Mouse (Mus musculus) limb, embryonic 11.5 days (tissue): ENCODE data around the gene Ackr4. TPM values are rescaled to one million over a fixed set of nuclear protein-coding genes. Genes with fewer than 3 reads are reported as not detected.

Source experiments
- ATAC-seq: fragments of 200-750 bp; cut with Nextera tagmentation; 2 replicates; pipeline ENCODE4 v1.8.0; 2017; ENCODE audit warnings: low read depth; ENCODE audit not compliant: insufficient number of reproducible peaks, low FRiP score, low TSS enrichment
- DNase-seq: peaks from one replicate; pipeline ENCODE4 v3.0.0-alpha.2; 2015; ENCODE audit warnings: low spot score
- H3K27ac ChIP-seq: fragments of 300-500 bp; sonication (generic); replicated peaks from 2 replicates; pipeline ENCODE4 v1.5.1; 2014; ENCODE audit warnings: low read depth, mild to moderate bottlenecking, low read length
- H3K27me3 ChIP-seq: fragments of 300-500 bp; sonication (generic); 2 replicates; pipeline ENCODE4 v1.6.1; 2014; ENCODE audit warnings: mild to moderate bottlenecking, low read length, mixed read lengths; ENCODE audit not compliant: control insufficient read depth, insufficient read depth
- H3K36me3 ChIP-seq: fragments of 300-500 bp; sonication (generic); 2 replicates; pipeline ENCODE4 v1.6.1; 2014; ENCODE audit warnings: mild to moderate bottlenecking, low read length, moderate library complexity, mixed read lengths; ENCODE audit not compliant: control insufficient read depth, insufficient read depth
- H3K4me1 ChIP-seq: fragments of 300-500 bp; sonication (generic); 2 replicates; pipeline ENCODE4 v1.6.1; 2014; ENCODE audit warnings: low read length, mixed read lengths; ENCODE audit not compliant: control insufficient read depth, insufficient read depth
- H3K4me2 ChIP-seq: fragments of 300-500 bp; sonication (generic); 2 replicates; pipeline ENCODE4 v1.6.1; 2014; ENCODE audit warnings: low read depth, mild to moderate bottlenecking, moderate library complexity; ENCODE audit not compliant: severe bottlenecking
- H3K4me3 ChIP-seq: fragments of 300-500 bp; sonication (generic); 2 replicates; pipeline ENCODE4 v1.5.1; 2014; ENCODE audit warnings: low read depth, low read length
- H3K9ac ChIP-seq: fragments of 300-500 bp; sonication (generic); 2 replicates; pipeline ENCODE4 v1.6.1; 2014; ENCODE audit warnings: mild to moderate bottlenecking, low read length
- H3K9me3 ChIP-seq: fragments of 300-500 bp; sonication (generic); 2 replicates; pipeline ENCODE4 v1.6.1; 2016; ENCODE audit warnings: low read length; ENCODE audit not compliant: control insufficient read depth
- WGBS: fragments of 180-500 bp; shearing (Covaris S2); extraction: QIAGEN DNeasy Blood & Tissue Kit; methylation state at CpG from one replicate; pipeline ENCODE4 v1.1.7; 2014; 5-methylcytosine and 5-hydroxymethylcytosine counted together
- polyA plus RNA-seq: library from polyadenylated mRNA; unstranded; fragments of >200 nt; fragmentation: Nextera tagmentation; extraction: Ambion mirVana; gene quantifications from 2 replicates; pipeline ENCODE4 v1.2.1, GENCODE M21; 2014

Gene Ackr4
- polyA plus RNA-seq, 1 experiment from 2014 or later, result 0.67 TPM

GRCm38 (mm10) chr9:104155100-104155715, 28.5 kb upstream of the Ackr4 start:
- DNase-seq (no peak), ATAC-seq (no peak)
- H3K9ac ChIP-seq, result no peak overlapping the region
- H3K36me3 ChIP-seq, result peaks cover 28% of the 10 kb centered on the region
- WGBS, result 96% methylated on average over 14 of the region's 14 CpGs
- H3K27me3 ChIP-seq, result no peaks in the 10 kb centered on the region
- H3K4me3 ChIP-seq, result no peak overlapping the region
- no peaks in the 10 kb centered on the region for H3K9me3 ChIP-seq
- no peak overlapping the region for H3K4me2 ChIP-seq
- H3K27ac ChIP-seq, result no peak overlapping the region
- no peaks in the 10 kb centered on the region for H3K4me1 ChIP-seq

DNA sequence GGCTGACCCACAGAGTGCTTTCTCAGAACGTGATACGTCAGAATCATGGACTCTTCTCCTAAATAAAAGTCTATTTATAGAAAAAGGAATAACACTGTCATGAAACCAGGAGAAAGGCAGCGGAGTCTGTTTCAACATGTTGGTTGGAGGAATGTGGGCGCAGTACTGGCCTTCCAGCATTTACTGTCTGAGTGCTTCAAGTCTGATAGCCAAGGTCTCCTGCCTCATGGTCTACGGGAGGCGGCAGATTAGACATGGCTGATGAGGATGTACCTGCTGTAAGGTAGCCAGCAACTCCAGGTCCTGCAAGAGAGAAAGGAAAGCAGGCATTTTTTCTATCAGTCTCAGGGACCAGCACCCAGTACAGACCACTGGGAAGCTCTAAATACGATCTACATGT, 25.4 kb upstream of the Ackr4 start:
- H3K36me3 ChIP-seq, result peaks cover 17% of the 10 kb centered on the region; the same call in 1 of the 2 replicates
- no peak for DNase-seq
- H3K4me2 ChIP-seq, result no peak overlapping the region
- H3K9ac ChIP-seq, result no peak overlapping the region
- no peak for ATAC-seq
- no peaks in the 10 kb centered on the region for H3K27me3 ChIP-seq
- no peaks in the 10 kb centered on the region for H3K4me1 ChIP-seq
- no peak overlapping the region for H3K4me3 ChIP-seq
- no peaks in the 10 kb centered on the region for H3K9me3 ChIP-seq
- WGBS, result 95% methylated on average over 7 of the region's 7 CpGs
- H3K27ac ChIP-seq, result no peak overlapping the region

- H3K4me3 ChIP-seq, result no peak overlapping the region
- no peak overlapping the region for H3K4me2 ChIP-seq
- no peak overlapping the region for H3K27ac ChIP-seq
- WGBS, result 92% methylated on average over 7 of the region's 7 CpGs
- no peak for DNase-seq
- H3K9ac ChIP-seq, result no peak overlapping the region
- peaks cover 6% of the 10 kb centered on the region; the same call in 1 of the 2 replicates for H3K36me3 ChIP-seq
- H3K4me1 ChIP-seq, result no peaks in the 10 kb centered on the region
- no peaks in the 10 kb centered on the region for H3K27me3 ChIP-seq
- no peaks in the 10 kb centered on the region for H3K9me3 ChIP-seq
- no peak for ATAC-seq
Observed at GRCm38 (mm10) chr9:104148969-104149368, 22.2 kb upstream of the Ackr4 start.

DNA sequence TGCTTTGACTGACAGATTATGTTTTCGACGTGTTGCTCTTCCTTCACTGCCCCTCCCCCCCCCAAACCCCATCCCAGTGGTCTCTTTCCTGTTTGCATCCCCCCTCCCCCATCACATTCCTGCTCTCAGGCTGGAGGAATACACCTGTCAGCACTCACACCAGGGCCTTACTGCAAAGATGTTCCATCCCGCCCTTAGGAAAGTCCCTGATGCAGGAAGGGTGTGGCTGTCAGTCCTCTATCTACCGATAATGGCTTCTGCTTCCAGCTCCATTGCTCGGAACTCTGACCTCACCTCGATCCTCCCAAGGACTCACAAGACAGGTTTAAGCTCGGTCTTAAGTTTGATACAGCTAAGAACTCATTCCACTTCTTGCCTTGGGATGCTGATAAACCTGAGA, 19.9 kb upstream of the Ackr4 start:
- Histone ChIP-seq H3K36me3 (peaks cover 6% of the 10 kb centered on the region; the same call in 1 of the 2 replicates), H3K4me3 (no peak overlapping the region)
- 85% methylated on average over 7 of the region's 7 CpGs for WGBS

DNA sequence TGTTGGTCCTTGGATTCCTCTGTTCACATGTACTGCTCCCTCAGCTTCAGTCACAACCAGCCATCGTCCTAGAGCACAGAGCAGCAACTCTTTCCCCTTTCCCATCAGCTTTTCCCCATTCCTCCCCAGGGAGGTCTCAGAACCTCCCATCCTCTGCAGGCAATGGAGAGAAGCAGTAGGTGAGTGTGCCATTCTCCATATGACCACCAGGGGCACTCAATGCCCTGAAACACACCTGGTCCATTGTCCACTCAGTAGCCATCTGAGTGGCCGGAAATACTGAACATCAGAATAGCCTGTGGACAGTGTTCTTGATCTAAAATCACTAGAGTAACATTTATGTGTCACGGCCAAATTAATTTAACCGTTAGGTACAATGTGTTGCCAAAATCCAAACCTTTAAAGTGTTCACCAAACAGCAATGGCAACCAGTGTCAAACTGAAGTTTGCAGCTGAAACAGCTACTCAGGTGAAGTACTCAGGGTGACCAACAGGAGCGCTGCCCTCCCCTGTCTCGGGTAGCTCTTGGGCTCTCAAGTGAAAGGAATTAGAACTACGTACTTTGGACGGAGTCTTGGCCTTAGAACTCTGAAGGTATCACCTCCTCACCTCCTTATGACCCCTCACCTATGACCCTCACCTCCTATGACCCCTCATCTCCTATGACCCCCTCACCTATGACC, 17.7 kb upstream of the Ackr4 start:
- Histone ChIP-seq H3K4me1 (no peaks in the 10 kb centered on the region), H3K36me3 (no peaks in the 10 kb centered on the region), H3K4me2 (no peak overlapping the region), H3K9ac (no peak overlapping the region), H3K27me3 (no peaks in the 10 kb centered on the region), H3K27ac (no peak overlapping the region), H3K4me3 (no peak overlapping the region), H3K9me3 (no peaks in the 10 kb centered on the region)
- ATAC-seq, result no peak
- 83% methylated on average over 8 of the region's 8 CpGs for WGBS
- no peak for DNase-seq

More for the DNA sequence above, 19.9 kb upstream of the Ackr4 start:
- Histone ChIP-seq H3K9ac (no peak overlapping the region), H3K27ac (no peak overlapping the region), H3K4me2 (no peak overlapping the region), H3K9me3 (no peaks in the 10 kb centered on the region), H3K27me3 (no peaks in the 10 kb centered on the region), H3K4me1 (no peaks in the 10 kb centered on the region)
- ATAC-seq (no peak), DNase-seq (no peak)

GRCm38 (mm10) chr9:104142805-104143204, 16.1 kb upstream of the Ackr4 start:
- Histone ChIP-seq H3K9me3 (no peaks in the 10 kb centered on the region), H3K4me1 (no peaks in the 10 kb centered on the region), H3K9ac (no peak overlapping the region), H3K27ac (no peak overlapping the region), H3K36me3 (no peaks in the 10 kb centered on the region), H3K4me2 (no peak overlapping the region), H3K4me3 (no peak overlapping the region), H3K27me3 (no peaks in the 10 kb centered on the region)
- no peak for ATAC-seq
- DNase-seq, result no peak
- WGBS, result 87% methylated on average over 14 of the region's 14 CpGs

DNA sequence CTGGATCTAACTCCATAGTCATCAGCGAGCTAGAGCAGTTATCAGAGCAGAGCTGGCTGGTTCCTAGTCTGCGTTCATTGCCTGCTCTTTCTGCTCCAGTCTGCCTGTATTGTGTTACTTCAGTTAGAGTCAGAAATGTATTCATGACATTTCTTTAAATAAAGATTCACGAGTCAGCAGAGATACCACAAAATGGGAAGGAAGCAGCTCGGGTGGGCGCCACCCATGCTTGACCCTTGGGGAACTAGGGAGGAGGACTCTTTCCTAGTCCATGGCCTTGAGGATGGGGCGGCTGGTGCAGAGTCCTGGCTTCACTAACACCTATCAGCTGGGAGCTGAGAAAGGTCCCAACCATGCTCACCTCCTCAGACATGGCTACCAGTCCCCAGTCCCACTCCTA, 13.6 kb upstream of the Ackr4 start:
- WGBS, result 92% methylated on average over 6 of the region's 6 CpGs
- Histone ChIP-seq H3K4me3 (no peak overlapping the region), H3K9me3 (no peaks in the 10 kb centered on the region), H3K36me3 (no peaks in the 10 kb centered on the region), H3K27ac (no peak overlapping the region), H3K4me1 (no peaks in the 10 kb centered on the region), H3K27me3 (no peaks in the 10 kb centered on the region), H3K9ac (no peak overlapping the region), H3K4me2 (no peak overlapping the region)
- ATAC-seq (no peak), DNase-seq (no peak)

- Histone ChIP-seq H3K36me3 (no peaks in the 10 kb centered on the region), H3K4me3 (no peak overlapping the region), H3K27me3 (no peaks in the 10 kb centered on the region), H3K4me2 (no peak overlapping the region), H3K4me1 (no peaks in the 10 kb centered on the region), H3K9ac (no peak overlapping the region), H3K27ac (no peak overlapping the region), H3K9me3 (no peaks in the 10 kb centered on the region)
- no peak for DNase-seq
- WGBS, result 90% methylated on average over 9 of the region's 9 CpGs
- no peak for ATAC-seq
Observed at GRCm38 (mm10) chr9:104130141-104130755, 3.5 kb upstream of the Ackr4 start.
